ENCODE assay signal across 14 mouse cellular contexts in genomic region chr11:35950011-35950410, GRCm38 (mm10). TPM values are rescaled to one million over a fixed set of nuclear protein-coding genes. Genes with fewer than 3 reads are reported as not detected.
DNase-seq lines count a peak whose midpoint lies in the region; ATAC-seq and TF ChIP-seq lines count a peak whose summit lies in the region.
"Had no signal": no experiment of that assay in that cellular context is flagged by ENCODE, and none has a peak within 500 bp of the region (broad histone marks: within the 10 kb centered on the region; RNA-seq: fewer than 3 reads in every experiment).

No protein-coding gene starts in this region.

- no peaks in the 10 kb centered on the region for H3K36me3 ChIP-seq in kidney, embryonic 16.5 days (ENCODE audit: insufficient read depth, low read length)
- H3K36me3 ChIP-seq in intestine, postnatal 0 days (ENCODE audit: control insufficient read depth, insufficient read depth), result no peaks in the 10 kb centered on the region
- no peaks in the 10 kb centered on the region for H3K36me3 ChIP-seq in heart, adult 2 months (ENCODE audit: control insufficient read depth, insufficient read depth, low read length)
- H3K36me3 ChIP-seq: limb, embryonic 13.5 days had no signal

- intact Hi-C loops in heart, adult 2 months (cut with DNase I), result no loop called here

- no peaks in the 10 kb centered on the region for H3K79me2 ChIP-seq in heart, adult 2 months (replicated peaks; ENCODE audit: control insufficient read depth, insufficient read depth, low read length)

- no peak overlapping the region for H3K4me2 ChIP-seq in kidney, embryonic 16.5 days (replicated peaks; ENCODE audit: low read depth, low read length)
- no peak overlapping the region for H3K4me2 ChIP-seq in intestine, postnatal 0 days (replicated peaks; ENCODE audit: low read depth)
- H3K4me2 ChIP-seq: limb, embryonic 13.5 days had no signal

- H3K4me3 ChIP-seq in kidney, embryonic 16.5 days (ENCODE audit: low read length), result no peak overlapping the region
- no peak overlapping the region for H3K4me3 ChIP-seq in intestine, postnatal 0 days (ENCODE audit: low read depth, low read length)
- no peak overlapping the region for H3K4me3 ChIP-seq in heart, adult 2 months
- H3K4me3 ChIP-seq: limb, embryonic 13.5 days; myocyte had no signal

- no peak for ATAC-seq in kidney, embryonic 16.5 days (ENCODE audit: low FRiP score, low TSS enrichment)
- ATAC-seq in intestine, postnatal 0 days, result no peak
- ATAC-seq: inflammation-experienced regulatory T-cells, adult 6 months had no signal

- no peak for TF ChIP-seq CTCF in intestine, postnatal 0 days (IDR thresholded peaks at IDR 0.05; ENCODE audit: low read depth)
- TF ChIP-seq CTCF in heart, adult 2 months (IDR thresholded peaks at IDR 0.05), result no peak

- peak overlapping the region; percentile 85; the same call in 1 of the 2 replicates for H3K27ac ChIP-seq in kidney, embryonic 16.5 days (ENCODE audit: low read length)
- peak overlapping the region; percentile 2; the same call in 1 of the 2 replicates for H3K27ac ChIP-seq in intestine, postnatal 0 days (ENCODE audit: low read depth, low read length)
- no peak overlapping the region for H3K27ac ChIP-seq in heart, adult 2 months
- H3K27ac ChIP-seq: limb, embryonic 13.5 days had no signal

- no peaks in the 10 kb centered on the region for H3K27me3 ChIP-seq in kidney, embryonic 16.5 days (ENCODE audit: insufficient read depth, low read length)
- H3K27me3 ChIP-seq in intestine, postnatal 0 days (replicated peaks; ENCODE audit: control insufficient read depth, insufficient read depth, low read length), result no peaks in the 10 kb centered on the region
- no peaks in the 10 kb centered on the region for H3K27me3 ChIP-seq in heart, adult 2 months (ENCODE audit: control insufficient read depth, insufficient read depth, low read length)
- H3K27me3 ChIP-seq: limb, embryonic 13.5 days had no signal

- TF ChIP-seq POLR2A in heart, adult 2 months (IDR thresholded peaks at IDR 0.05; ENCODE audit: insufficient read depth, low read depth, low read length), result no peak

- WGBS in kidney, embryonic 16.5 days, result 87% methylated on average over 3 of the region's 3 CpGs
- 59% methylated on average over 3 of the region's 3 CpGs for WGBS in intestine, postnatal 0 days
- 67% methylated on average over 3 of the region's 3 CpGs for WGBS in heart, adult 2 months

- no peak for TF ChIP-seq EP300 in heart, adult 2 months (IDR thresholded peaks at IDR 0.05; ENCODE audit: insufficient read depth, low read depth, low read length)

- peaks cover 56% of the 10 kb centered on the region for H3K4me1 ChIP-seq in kidney, embryonic 16.5 days (ENCODE audit: insufficient read depth, low read length)
- peaks cover 23% of the 10 kb centered on the region for H3K4me1 ChIP-seq in intestine, postnatal 0 days (replicated peaks; ENCODE audit: control insufficient read depth, insufficient read depth, low read length)
- H3K4me1 ChIP-seq in heart, adult 2 months (ENCODE audit: control insufficient read depth, insufficient read depth, low read length), result no peaks in the 10 kb centered on the region

- H3K9me3 ChIP-seq in kidney, embryonic 16.5 days (ENCODE audit: low read length), result no peaks in the 10 kb centered on the region
- no peaks in the 10 kb centered on the region for H3K9me3 ChIP-seq in intestine, postnatal 0 days (ENCODE audit: control insufficient read depth)
- H3K9me3 ChIP-seq: limb, embryonic 13.5 days had no signal

- DNase-seq in kidney, postnatal 10 days, result no peak
- peak; percentile 42 for DNase-seq in adrenal gland, postnatal 25 days
- DNase-seq in lung, postnatal 36 days, result peak; percentile 66
- no peak for DNase-seq in heart, adult 2 months
- DNase-seq in ovary, adult 18-20 months (ENCODE audit: low spot score), result no peak
- DNase-seq: cerebellum, adult 9-10 months; heart, postnatal 36 days; layer of hippocampus, postnatal 36 days had no signal

- no peak overlapping the region for H3K9ac ChIP-seq in kidney, embryonic 16.5 days (replicated peaks; ENCODE audit: low read length)
- H3K9ac ChIP-seq in intestine, postnatal 0 days (ENCODE audit: low read depth, low read length), result no peak overlapping the region
- no peak overlapping the region for H3K9ac ChIP-seq in heart, adult 2 months (ENCODE audit: low read depth, low read length)
- H3K9ac ChIP-seq: limb, embryonic 13.5 days had no signal

RNA-seq across cellular contexts. Expression of gene Wwc1, which starts 30.3 kb away (rescaled TPM):
- polyA plus RNA-seq in kidney, embryonic 16.5 days (2015; fragmentation: Nextera tagmentation; extraction: Ambion mirVana), result 5.9 and 8.3 TPM in 2 replicates
- total RNA-seq in adrenal gland, postnatal 25 days (2021), result 80.2 and 103 TPM in 2 replicates
- polyA plus RNA-seq in intestine, postnatal 0 days (2015; fragmentation: Nextera tagmentation; extraction: Ambion mirVana), result 16.1 and 18.8 TPM in 2 replicates
- 1 to 10 TPM in 1 of 2 experiments, under 1 TPM in 1; 0.84 to 2.1 TPM for total RNA-seq in heart, adult 2 months (2021)
- polyA plus RNA-seq in heart, adult 2 months (2012; rRNA removed), result 0.50 and 1.1 TPM in 2 replicates
- total RNA-seq: granulocyte monocyte progenitor cell, adult 5-6 weeks had no signal

Comparison
In these comparisons a context has a peak if more than half of its experiments do, and no peak if none do; other contexts are left out.
1. DNase-seq: peak in adrenal gland, postnatal 25 days (single experiment) and lung, postnatal 36 days (single experiment); none in kidney, postnatal 10 days (single experiment), heart, adult 2 months (0 of 2) and ovary, adult 18-20 months (single experiment).